Mouse (Mus musculus) embryonic facial prominence, embryonic 13.5 days (tissue): ENCODE data around the gene Tceal5. TPM values are rescaled to one million over a fixed set of nuclear protein-coding genes. Genes with fewer than 3 reads are reported as not detected.

Experiments
- ATAC-seq: fragments of 200-750 bp; cut with Nextera tagmentation; 2 replicates; pipeline ENCODE4 v1.8.0; 2017; ENCODE audit warnings: low read depth; ENCODE audit not compliant: insufficient number of reproducible peaks, insufficient read depth, low FRiP score, low TSS enrichment
- H3K27ac ChIP-seq: fragments of 300-500 bp; sonication (generic); 2 replicates; pipeline ENCODE4 v1.5.1; 2015; ENCODE audit warnings: moderate library complexity, mild to moderate bottlenecking, inconsistent platforms
- H3K27me3 ChIP-seq: fragments of 300-500 bp; sonication (generic); 2 replicates; pipeline ENCODE4 v1.6.1; 2015; ENCODE audit warnings: mild to moderate bottlenecking, inconsistent platforms
- H3K36me3 ChIP-seq: fragments of 300-500 bp; sonication (generic); 2 replicates; pipeline ENCODE4 v1.6.1; 2015; ENCODE audit warnings: mild to moderate bottlenecking, inconsistent platforms
- H3K4me1 ChIP-seq: fragments of 300-500 bp; sonication (generic); 2 replicates; pipeline ENCODE4 v1.6.1; 2015; ENCODE audit warnings: inconsistent platforms
- H3K4me2 ChIP-seq: fragments of 300-500 bp; sonication (generic); 2 replicates; pipeline ENCODE4 v1.6.1; 2015; ENCODE audit warnings: moderate library complexity, mild to moderate bottlenecking, inconsistent platforms
- H3K4me3 ChIP-seq: fragments of 300-500 bp; sonication (generic); 2 replicates; pipeline ENCODE4 v1.5.1; 2015; ENCODE audit warnings: mild to moderate bottlenecking, inconsistent platforms
- H3K9ac ChIP-seq: fragments of 300-500 bp; sonication (generic); 2 replicates; pipeline ENCODE4 v1.6.1; 2015; ENCODE audit warnings: mild to moderate bottlenecking, inconsistent platforms
- H3K9me3 ChIP-seq: fragments of 300-500 bp; sonication (generic); 2 replicates; pipeline ENCODE4 v1.6.1; 2016; ENCODE audit warnings: inconsistent platforms
- WGBS: fragments of 180-500 bp; shearing (Covaris S2); methylation state at CpG from one replicate; pipeline ENCODE4 v1.1.7; 2015; ENCODE audit warnings: mixed read lengths; 5-methylcytosine and 5-hydroxymethylcytosine counted together
- polyA plus RNA-seq: library from polyadenylated mRNA; unstranded; fragments of >200 nt; fragmentation: Nextera tagmentation; extraction: Ambion mirVana; gene quantifications from 2 replicates; pipeline ENCODE4 v1.2.1, GENCODE M21; 2015

Gene Tceal5
- polyA plus RNA-seq, result 8.2 and 11.3 TPM in 2 replicates

DNA sequence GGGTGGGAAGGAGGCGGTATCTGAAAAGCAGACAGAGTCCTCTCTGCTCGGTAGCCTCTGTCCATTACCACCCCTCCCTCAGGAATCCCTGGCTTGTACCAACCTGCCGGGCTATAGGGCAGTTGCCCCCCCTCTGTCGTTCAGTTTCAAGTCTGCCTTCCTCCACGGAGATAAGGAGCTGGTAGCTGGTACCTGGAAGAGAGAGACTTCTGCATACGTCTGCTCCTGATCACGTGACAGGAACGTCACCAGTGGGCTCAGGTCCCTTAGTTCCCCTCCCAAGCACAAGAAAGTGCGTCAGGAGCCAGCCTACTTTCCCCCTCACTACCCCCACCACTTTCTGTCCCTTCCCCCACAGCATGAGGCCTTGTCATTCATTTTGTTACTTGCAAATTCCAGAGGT, at the start of gene Tceal5:
TSS of gene Tceal5 (minus strand) at position 213 of the 403 bp plus-strand sequence.
- no peak within 1 kb of the TSS for H3K27ac ChIP-seq
- H3K4me1 ChIP-seq, result no peaks in the 10 kb centered on the region
- H3K36me3 ChIP-seq, result no peaks in the 10 kb centered on the region
- WGBS, result 26% methylated on average over 9 of the region's 9 CpGs
- peak within 1 kb of the TSS; percentile 59 for H3K4me2 ChIP-seq
- 0 out of 2 replicates have a peak, but pooled peaks have one; percentile 20 for ATAC-seq
- H3K27me3 ChIP-seq, result peaks cover 17% of the 10 kb centered on the region
- H3K4me3 ChIP-seq, result peak within 1 kb of the TSS; percentile 48
- no peaks in the 10 kb centered on the region for H3K9me3 ChIP-seq
- H3K9ac ChIP-seq, result peak within 1 kb of the TSS; percentile 61; the same call in 1 of the 2 replicates

DNA sequence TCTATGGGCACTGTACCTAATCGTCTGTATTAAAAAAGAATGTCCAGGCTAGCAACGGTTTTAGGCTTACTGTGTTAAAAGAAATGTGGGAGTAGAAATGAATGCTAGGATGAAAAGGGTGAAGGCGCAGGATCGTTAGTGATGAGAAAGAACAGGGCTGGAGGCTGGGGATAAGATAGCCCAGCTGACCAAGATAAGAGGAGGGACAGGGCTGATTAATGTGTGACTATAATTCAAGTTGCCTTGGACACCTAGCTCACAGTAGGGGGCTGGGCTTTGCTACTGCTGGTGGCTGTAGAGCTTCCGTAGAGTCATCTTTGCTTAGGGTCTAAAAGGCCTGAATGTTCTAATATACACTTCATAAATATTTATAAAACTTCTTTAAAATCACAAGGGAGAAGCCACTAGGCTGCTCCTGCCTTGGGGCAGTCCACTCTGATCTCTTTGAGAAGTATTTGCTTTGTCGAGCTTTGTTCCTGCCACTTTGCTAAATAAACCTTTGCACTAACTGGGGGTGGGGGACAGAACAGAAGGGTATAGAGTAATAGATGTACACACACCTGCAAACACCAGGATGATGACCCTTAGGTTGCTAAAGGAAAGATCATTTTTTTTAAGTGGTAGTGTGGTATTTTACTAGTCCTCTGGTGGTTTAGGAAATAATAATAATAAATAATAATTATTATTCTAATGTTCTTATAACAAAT, 48.5 kb upstream of the Tceal5 start:
- Histone ChIP-seq H3K4me1 (no peaks in the 10 kb centered on the region), H3K9me3 (no peaks in the 10 kb centered on the region)
- WGBS, result 75% methylated on average over 6 of the region's 6 CpGs

DNA sequence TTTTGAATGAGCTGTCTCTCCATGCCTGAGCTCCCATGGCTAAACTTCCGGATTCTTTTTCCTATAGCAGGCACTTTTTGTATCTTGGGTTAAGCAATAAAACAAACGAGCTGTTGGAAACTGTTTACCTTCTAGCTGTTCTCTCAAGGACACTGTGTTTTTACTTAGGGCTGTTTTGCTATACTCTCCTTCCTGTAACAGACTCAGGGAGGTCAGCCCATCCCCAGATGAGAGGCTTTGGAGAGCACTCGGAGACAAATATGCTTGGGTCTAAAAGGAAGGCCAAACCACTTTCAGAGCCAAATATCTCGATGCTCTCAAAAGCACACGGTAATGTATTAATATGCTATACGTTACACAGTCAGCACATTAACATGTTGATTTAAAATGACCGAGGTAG, 46.0 kb upstream of the Tceal5 start:
- Histone ChIP-seq H3K9me3 (no peaks in the 10 kb centered on the region), H3K36me3 (no peaks in the 10 kb centered on the region), H3K27me3 (peaks cover 5% of the 10 kb centered on the region; the same call in 1 of the 2 replicates), H3K27ac (no peak overlapping the region), H3K9ac (no peak overlapping the region), H3K4me2 (no peak overlapping the region), H3K4me1 (no peaks in the 10 kb centered on the region), H3K4me3 (no peak overlapping the region)
- no peak for ATAC-seq
- WGBS, result 78% methylated on average over 7 of the region's 7 CpGs

More for the DNA sequence above, 48.5 kb upstream of the Tceal5 start:
- Histone ChIP-seq H3K27ac (no peak overlapping the region), H3K4me2 (no peak overlapping the region), H3K27me3 (peaks cover 5% of the 10 kb centered on the region; the same call in 1 of the 2 replicates), H3K9ac (no peak overlapping the region), H3K36me3 (no peaks in the 10 kb centered on the region), H3K4me3 (no peak overlapping the region)
- ATAC-seq, result no peak

DNA sequence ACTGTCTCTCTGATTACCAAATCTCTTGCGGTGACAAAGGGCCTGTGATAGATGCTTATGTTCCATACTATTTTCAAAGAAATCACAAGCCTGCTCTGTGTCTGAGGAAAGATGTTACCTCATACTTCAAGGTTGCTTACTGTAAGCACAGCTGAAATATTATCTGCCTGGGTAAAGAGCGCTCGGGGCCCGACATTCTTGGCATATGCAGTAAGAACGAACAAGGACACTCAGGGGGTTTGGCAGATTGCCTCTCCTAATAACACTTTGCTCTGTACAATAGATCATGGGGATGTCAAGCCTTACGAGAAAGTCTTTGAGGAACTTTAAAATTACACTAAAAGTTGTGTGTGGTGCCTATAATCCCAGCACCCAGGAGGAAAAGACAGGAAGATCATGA, 45.1 kb upstream of the Tceal5 start:
- H3K4me1 ChIP-seq, result no peaks in the 10 kb centered on the region
- 69% methylated on average over 6 of the region's 6 CpGs for WGBS
- H3K27ac ChIP-seq, result no peak overlapping the region
- H3K4me3 ChIP-seq, result no peak overlapping the region
- H3K27me3 ChIP-seq, result peaks cover 5% of the 10 kb centered on the region; the same call in 1 of the 2 replicates
- H3K4me2 ChIP-seq, result no peak overlapping the region
- no peak for ATAC-seq
- H3K9ac ChIP-seq, result no peak overlapping the region
- no peaks in the 10 kb centered on the region for H3K36me3 ChIP-seq
- no peaks in the 10 kb centered on the region for H3K9me3 ChIP-seq

DNA sequence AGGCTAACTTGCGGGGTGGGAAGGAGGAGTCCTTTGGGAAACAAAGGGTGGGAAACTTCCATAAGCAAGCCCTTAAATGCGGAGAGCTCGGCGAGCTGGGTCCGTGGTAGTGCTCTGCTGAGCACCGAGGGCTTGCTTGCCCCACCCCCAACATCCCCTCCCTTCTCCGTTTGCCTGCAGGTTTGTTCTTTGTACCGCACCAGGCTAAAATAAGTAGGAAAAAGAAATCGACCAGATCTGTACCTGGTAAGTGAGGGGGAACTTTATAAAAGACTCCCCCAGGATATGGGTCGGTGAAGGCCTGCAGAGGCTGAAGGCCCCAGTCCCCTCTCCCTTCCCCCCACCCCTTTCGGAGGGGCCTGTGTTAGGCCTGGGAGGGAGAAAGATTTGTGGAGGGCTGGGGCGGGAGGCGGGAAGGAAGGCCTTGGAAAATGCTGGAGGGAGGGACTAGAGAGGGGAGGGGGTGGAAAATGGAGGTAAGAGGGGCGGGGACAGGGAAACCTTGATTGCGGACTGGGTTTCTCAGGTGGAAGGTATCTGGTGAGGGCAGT, 41.9 kb upstream of the Tceal5 start:
- Histone ChIP-seq H3K36me3 (no peaks in the 10 kb centered on the region), H3K27ac (peak overlapping the region; percentile 87), H3K27me3 (no peaks in the 10 kb centered on the region; the same call in 1 of the 2 replicates), H3K4me3 (peak overlapping the region; percentile 57), H3K9me3 (no peaks in the 10 kb centered on the region), H3K4me1 (no peaks in the 10 kb centered on the region), H3K4me2 (peak overlapping the region; percentile 56), H3K9ac (peak overlapping the region; percentile 78)
- ATAC-seq, result peak; percentile 56
- 16% methylated on average over 12 of the region's 15 CpGs for WGBS

DNA sequence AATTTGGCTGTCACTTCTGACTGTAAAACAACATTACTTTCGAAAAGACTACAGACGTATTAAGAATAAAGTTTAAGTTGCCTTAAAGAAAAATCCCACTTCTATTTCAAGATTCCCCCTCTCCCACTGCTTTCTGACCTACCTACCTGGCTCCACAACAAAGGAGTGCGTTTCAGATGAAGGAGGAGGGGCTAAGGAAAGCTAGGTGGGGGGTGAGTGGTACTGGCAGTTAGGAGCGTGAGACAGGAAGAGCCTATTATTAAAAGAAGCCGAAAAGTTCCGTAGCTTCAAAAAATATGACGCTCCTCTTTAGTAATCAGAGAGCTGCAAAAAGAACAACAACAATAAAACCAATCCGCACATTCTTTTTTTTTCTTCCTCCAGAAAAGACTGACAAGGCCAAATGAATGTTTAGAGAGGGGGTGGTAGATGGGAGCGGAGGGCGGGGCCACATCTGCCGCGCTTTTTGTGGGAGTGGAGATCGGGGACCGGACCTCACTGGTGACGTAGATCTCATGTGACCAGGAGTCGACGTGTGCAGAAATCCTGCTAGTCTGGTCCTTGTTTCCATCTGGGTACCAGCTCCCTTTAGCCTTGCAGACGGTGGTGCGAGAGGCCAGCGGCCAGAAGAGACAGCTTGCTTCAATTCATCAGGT, 41.0 kb upstream of the Tceal5 start, which contains the start of gene Tceal9:
TSS of gene Tceal9 (plus strand) at position 506 of the 656 bp plus-strand sequence.
- peak within 1 kb of the TSS; percentile 78 for H3K9ac ChIP-seq
- no peaks in the 10 kb centered on the region; the same call in 1 of the 2 replicates for H3K27me3 ChIP-seq
- H3K4me3 ChIP-seq, result peak within 1 kb of the TSS; percentile 57
- H3K27ac ChIP-seq, result peak within 1 kb of the TSS; percentile 87
- 19% methylated on average over 20 of the region's 20 CpGs for WGBS
- H3K36me3 ChIP-seq, result no peaks in the 10 kb centered on the region
- peak within 1 kb of the TSS; percentile 56 for H3K4me2 ChIP-seq
- ATAC-seq, result peak; percentile 88
- no peaks in the 10 kb centered on the region for H3K9me3 ChIP-seq
- H3K4me1 ChIP-seq, result no peaks in the 10 kb centered on the region

DNA sequence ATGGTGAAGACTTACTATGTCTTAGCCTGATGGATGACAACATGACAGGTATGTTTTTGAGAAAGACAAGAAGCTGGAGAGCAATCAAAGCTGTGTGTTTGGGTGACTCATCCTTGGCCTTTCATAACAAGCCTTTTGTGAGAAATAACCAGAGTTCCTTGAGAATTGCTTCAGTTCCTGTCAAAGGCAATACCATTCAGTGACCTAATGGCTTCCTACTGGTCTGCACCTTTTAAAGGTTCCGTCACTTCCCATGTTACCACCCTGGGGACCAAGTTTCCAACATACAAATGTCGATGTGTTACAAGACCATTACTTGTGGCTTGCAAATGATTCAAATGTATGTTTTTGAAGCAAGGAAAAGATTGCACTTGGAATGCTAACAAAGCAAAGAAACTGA, 39.5 kb upstream of the Tceal5 start:
- ATAC-seq, result no peak

DNA sequence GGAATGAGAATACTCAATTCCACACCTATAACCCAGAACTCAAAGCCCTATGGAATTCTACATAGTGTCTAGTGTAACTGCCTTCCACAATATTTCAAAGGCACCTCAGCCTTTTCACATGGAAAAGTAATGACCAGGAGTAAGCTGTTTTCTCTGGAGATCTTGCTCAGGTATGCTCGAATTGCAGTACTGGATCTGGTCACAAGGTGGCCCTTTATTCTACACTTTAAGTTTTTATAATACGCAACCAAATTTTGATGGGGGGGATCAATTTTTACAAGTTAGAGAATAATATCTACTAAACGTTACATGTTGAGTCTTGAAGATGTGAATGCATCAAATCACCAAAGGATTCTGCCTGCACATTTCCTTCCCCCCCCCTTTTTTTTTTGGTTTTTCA, 34.4 kb upstream of the Tceal5 start:
- no peak overlapping the region for H3K4me2 ChIP-seq
- no peaks in the 10 kb centered on the region for H3K4me1 ChIP-seq
- 49% methylated on average over 3 of the region's 3 CpGs for WGBS
- no peak overlapping the region for H3K27ac ChIP-seq
- no peak for ATAC-seq
- H3K36me3 ChIP-seq, result no peaks in the 10 kb centered on the region
- no peak overlapping the region for H3K9ac ChIP-seq
- no peak overlapping the region for H3K4me3 ChIP-seq
- H3K27me3 ChIP-seq, result no peaks in the 10 kb centered on the region
- H3K9me3 ChIP-seq, result no peaks in the 10 kb centered on the region

More for the DNA sequence above, 39.5 kb upstream of the Tceal5 start:
- H3K27me3 ChIP-seq, result no peaks in the 10 kb centered on the region; the same call in 1 of the 2 replicates
- 85% methylated on average over 2 of the region's 2 CpGs for WGBS
- no peak overlapping the region for H3K4me3 ChIP-seq
- no peak overlapping the region for H3K9ac ChIP-seq
- no peaks in the 10 kb centered on the region for H3K9me3 ChIP-seq
- no peaks in the 10 kb centered on the region for H3K36me3 ChIP-seq
- H3K27ac ChIP-seq, result no peak overlapping the region
- H3K4me2 ChIP-seq, result no peak overlapping the region
- H3K4me1 ChIP-seq, result no peaks in the 10 kb centered on the region

DNA sequence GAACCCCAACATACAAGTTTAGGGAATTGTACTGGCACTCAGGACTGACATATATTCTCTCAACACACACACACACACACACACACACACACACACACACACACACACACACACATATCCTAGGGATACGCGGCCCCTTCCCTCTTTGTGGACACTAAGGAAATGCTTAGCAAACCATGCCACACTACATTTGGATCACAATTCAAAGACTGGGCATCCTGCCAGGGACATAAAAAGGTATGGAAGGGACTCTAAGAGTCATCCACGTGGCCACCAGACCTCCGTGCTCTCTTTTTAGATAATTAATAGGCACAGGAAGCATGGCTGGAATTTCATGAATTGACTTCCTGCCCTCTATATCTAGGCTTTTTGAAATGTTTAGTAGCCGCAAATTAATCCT, 24.1 kb upstream of the Tceal5 start:
- Histone ChIP-seq H3K4me2 (no peak overlapping the region), H3K4me1 (no peaks in the 10 kb centered on the region), H3K27me3 (peaks cover 15% of the 10 kb centered on the region; the same call in 1 of the 2 replicates), H3K9ac (no peak overlapping the region), H3K27ac (no peak overlapping the region), H3K36me3 (no peaks in the 10 kb centered on the region), H3K9me3 (no peaks in the 10 kb centered on the region), H3K4me3 (no peak overlapping the region)
- WGBS, result 66% methylated on average over 5 of the region's 5 CpGs
- ATAC-seq, result no peak

DNA sequence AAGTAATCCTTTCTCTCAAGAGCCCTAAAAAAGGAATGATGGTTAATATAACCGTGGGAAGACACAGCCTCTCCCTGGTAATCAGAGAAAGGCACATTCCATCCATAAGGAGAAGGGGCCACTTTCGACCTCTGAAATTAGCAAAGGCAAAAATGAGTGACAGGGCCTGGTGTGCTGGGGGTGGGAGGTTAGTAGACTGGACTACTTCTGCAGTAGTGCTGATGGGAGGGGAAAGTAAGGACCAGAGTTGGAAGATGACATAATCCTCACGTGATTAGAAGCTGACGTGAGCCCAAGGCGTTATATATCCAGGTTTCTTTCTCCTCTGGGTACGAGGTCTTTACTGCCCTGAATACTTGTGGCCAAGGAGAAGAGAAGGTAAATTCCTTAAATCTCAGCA, 20.0 kb upstream of the Tceal5 start:
- no peaks in the 10 kb centered on the region for H3K9me3 ChIP-seq
- no peaks in the 10 kb centered on the region for H3K4me1 ChIP-seq
- no peak overlapping the region for H3K4me3 ChIP-seq
- no peak overlapping the region for H3K27ac ChIP-seq
- 71% methylated on average over 6 of the region's 6 CpGs for WGBS
- no peak for ATAC-seq
- H3K36me3 ChIP-seq, result no peaks in the 10 kb centered on the region
- no peak overlapping the region for H3K4me2 ChIP-seq
- H3K27me3 ChIP-seq, result peaks cover 23% of the 10 kb centered on the region
- H3K9ac ChIP-seq, result no peak overlapping the region

DNA sequence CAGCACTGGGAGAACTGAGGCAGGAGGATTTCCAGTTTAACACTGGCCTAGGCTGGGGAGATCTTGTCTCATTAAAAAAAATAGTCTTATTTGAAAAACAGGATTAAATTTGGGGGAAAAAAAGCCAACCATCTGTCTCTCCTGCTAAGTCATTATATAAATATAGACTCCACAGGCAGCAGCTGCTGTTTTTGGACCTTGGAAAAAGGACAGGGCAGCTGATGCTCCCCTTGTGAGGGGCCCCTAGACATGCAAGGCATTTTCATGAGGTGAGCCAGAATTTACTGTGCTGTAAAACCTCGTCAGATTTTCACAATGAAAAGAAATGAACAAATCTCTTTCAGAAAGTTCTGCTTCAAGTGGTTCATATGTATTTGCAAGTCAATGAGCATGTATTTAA, 12.6 kb upstream of the Tceal5 start:
- Histone ChIP-seq H3K27ac (no peak overlapping the region), H3K9ac (no peak overlapping the region), H3K9me3 (no peaks in the 10 kb centered on the region), H3K36me3 (no peaks in the 10 kb centered on the region), H3K4me1 (no peaks in the 10 kb centered on the region), H3K27me3 (peaks cover 14% of the 10 kb centered on the region), H3K4me3 (no peak overlapping the region), H3K4me2 (no peak overlapping the region)
- ATAC-seq, result no peak
- 58% methylated on average over 1 of the region's 1 CpGs for WGBS
